ENCODE assay signal across 31 mouse cellular contexts in genomic region chr1:26649704-26650388, GRCm38 (mm10). TPM values are rescaled to one million over a fixed set of nuclear protein-coding genes. Genes with fewer than 3 reads are reported as not detected.
DNase-seq lines count a peak whose midpoint lies in the region; ATAC-seq and TF ChIP-seq lines count a peak whose summit lies in the region.
"Had no signal": no experiment of that assay in that cellular context is flagged by ENCODE, and none has a peak within 500 bp of the region (broad histone marks: within the 10 kb centered on the region; RNA-seq: fewer than 3 reads in every experiment).

No protein-coding gene starts in this region.

- no peak for ATAC-seq in hindbrain, postnatal 0 days
- 0 out of 2 replicates have a peak, but pooled peaks have one; percentile 45 for ATAC-seq in hindbrain, embryonic 16.5 days
- peak; percentile 71 for ATAC-seq in midbrain, embryonic 15.5 days (replicated peaks)
- ATAC-seq: CD4-positive, CD25-positive, alpha-beta regulatory T cell, adult 4 months; forebrain, embryonic 15.5 days; intestine, postnatal 0 days had no signal

- H3K36me3 ChIP-seq in hindbrain, embryonic 10.5 days = no peaks in the 10 kb centered on the region
- H3K36me3 ChIP-seq in hindbrain, postnatal 0 days (ENCODE audit: insufficient read depth, low read length) = no peaks in the 10 kb centered on the region
- no peaks in the 10 kb centered on the region for H3K36me3 ChIP-seq in hindbrain, embryonic 16.5 days (ENCODE audit: control insufficient read depth, insufficient read depth, low read length)
- no peaks in the 10 kb centered on the region for H3K36me3 ChIP-seq in midbrain, embryonic 15.5 days (replicated peaks)
- H3K36me3 ChIP-seq: forebrain, embryonic 15.5 days; heart, embryonic 12.5 days; liver, embryonic 13.5 days; neural tube, embryonic 12.5 days had no signal

- DNase-seq in embryo, embryonic 10.5 days (ENCODE audit: low spot score) = peak; percentile 10
- no peak for DNase-seq in embryo, embryonic 10 days (ENCODE audit: low spot score)
- peak; percentile 8 for DNase-seq in hindbrain, embryonic 10.5 days (ENCODE audit: low spot score)
- DNase-seq in hindbrain, postnatal 0 days (ENCODE audit: low spot score) = no peak
- DNase-seq in ovary, postnatal 10 days (ENCODE audit: low spot score) = no peak
- DNase-seq in left cerebral cortex, adult 9 months (ENCODE audit: low spot score in 2 of 2) = no peak
- DNase-seq: adrenal gland, postnatal 14 days; gastrocnemius, postnatal 14 days; heart, adult 11 months; heart, postnatal 14 days; kidney, postnatal 25 days; liver, embryonic 13.5 days; lung, adult 2 months; lung, postnatal 14 days; right cerebral cortex, adult 18-20 months; right cerebral cortex, postnatal 4 days; thymus, adult 18-20 months had no signal

- no peak overlapping the region for H3K4me2 ChIP-seq in hindbrain, postnatal 0 days (ENCODE audit: low read depth, low read length)
- H3K4me2 ChIP-seq in hindbrain, embryonic 16.5 days (ENCODE audit: low read length) = no peak overlapping the region
- H3K4me2 ChIP-seq in midbrain, embryonic 15.5 days = no peak overlapping the region
- H3K4me2 ChIP-seq: forebrain, embryonic 15.5 days; heart, embryonic 12.5 days; liver, embryonic 13.5 days; neural tube, embryonic 12.5 days had no signal

- H3K27ac ChIP-seq in hindbrain, embryonic 10.5 days = no peak overlapping the region
- H3K27ac ChIP-seq in hindbrain, postnatal 0 days = no peak overlapping the region
- H3K27ac ChIP-seq in hindbrain, embryonic 16.5 days (ENCODE audit: low read depth, low read length) = no peak overlapping the region
- no peak overlapping the region for H3K27ac ChIP-seq in midbrain, embryonic 15.5 days
- H3K27ac ChIP-seq: forebrain, embryonic 15.5 days; liver, embryonic 13.5 days; neural tube, embryonic 12.5 days had no signal

- no peaks in the 10 kb centered on the region for H3K9me3 ChIP-seq in hindbrain, embryonic 10.5 days
- no peaks in the 10 kb centered on the region for H3K9me3 ChIP-seq in hindbrain, postnatal 0 days (ENCODE audit: low read length)
- H3K9me3 ChIP-seq in hindbrain, embryonic 16.5 days (ENCODE audit: control insufficient read depth, low read length) = no peaks in the 10 kb centered on the region
- no peaks in the 10 kb centered on the region for H3K9me3 ChIP-seq in midbrain, embryonic 15.5 days
- H3K9me3 ChIP-seq: forebrain, embryonic 15.5 days; heart, embryonic 12.5 days; neural tube, embryonic 12.5 days had no signal

- TF ChIP-seq CTCF in hindbrain, postnatal 0 days (IDR thresholded peaks at IDR 0.05; ENCODE audit: low read depth) = no peak

- H3K4me3 ChIP-seq in hindbrain, embryonic 10.5 days = no peak overlapping the region
- no peak overlapping the region for H3K4me3 ChIP-seq in hindbrain, postnatal 0 days (ENCODE audit: low read length)
- H3K4me3 ChIP-seq in hindbrain, embryonic 16.5 days (ENCODE audit: low read length) = no peak overlapping the region
- H3K4me3 ChIP-seq in midbrain, embryonic 15.5 days = no peak overlapping the region
- H3K4me3 ChIP-seq: forebrain, embryonic 15.5 days; heart, embryonic 12.5 days; liver, embryonic 13.5 days; neural tube, embryonic 12.5 days had no signal

- WGBS in hindbrain, embryonic 10.5 days = 55% methylated on average over 1 of the region's 1 CpGs
- 46% methylated on average over 1 of the region's 1 CpGs for WGBS in hindbrain, postnatal 0 days
- WGBS in hindbrain, embryonic 16.5 days = 43% methylated on average over 1 of the region's 1 CpGs
- 30% methylated on average over 1 of the region's 1 CpGs for WGBS in midbrain, embryonic 15.5 days

- H3K27me3 ChIP-seq in hindbrain, embryonic 10.5 days (ENCODE audit: insufficient read depth, poor library complexity, severe bottlenecking) = no peaks in the 10 kb centered on the region
- no peaks in the 10 kb centered on the region for H3K27me3 ChIP-seq in hindbrain, postnatal 0 days (ENCODE audit: insufficient read depth, low read length)
- no peaks in the 10 kb centered on the region for H3K27me3 ChIP-seq in hindbrain, embryonic 16.5 days (replicated peaks; ENCODE audit: control insufficient read depth, insufficient read depth, low read length)
- H3K27me3 ChIP-seq in midbrain, embryonic 15.5 days (replicated peaks) = no peaks in the 10 kb centered on the region
- H3K27me3 ChIP-seq: forebrain, embryonic 15.5 days; heart, embryonic 12.5 days; liver, embryonic 13.5 days; neural tube, embryonic 12.5 days had no signal

- H3K4me1 ChIP-seq in hindbrain, embryonic 10.5 days (replicated peaks) = no peaks in the 10 kb centered on the region
- no peaks in the 10 kb centered on the region for H3K4me1 ChIP-seq in hindbrain, postnatal 0 days (ENCODE audit: insufficient read depth, low read length)
- H3K4me1 ChIP-seq in hindbrain, embryonic 16.5 days (ENCODE audit: control insufficient read depth, insufficient read depth, low read depth, low read length) = no peaks in the 10 kb centered on the region
- H3K4me1 ChIP-seq in midbrain, embryonic 15.5 days = peaks cover 8% of the 10 kb centered on the region; the same call in 1 of the 2 replicates
- H3K4me1 ChIP-seq: forebrain, embryonic 15.5 days; heart, embryonic 12.5 days; liver, embryonic 13.5 days; neural tube, embryonic 12.5 days had no signal

- H3K9ac ChIP-seq in hindbrain, postnatal 0 days (replicated peaks; ENCODE audit: low read length) = no peak overlapping the region
- no peak overlapping the region for H3K9ac ChIP-seq in hindbrain, embryonic 16.5 days (ENCODE audit: low read depth, low read length)
- no peak overlapping the region for H3K9ac ChIP-seq in midbrain, embryonic 15.5 days
- H3K9ac ChIP-seq: forebrain, embryonic 15.5 days; heart, embryonic 12.5 days; liver, embryonic 13.5 days; neural tube, embryonic 12.5 days had no signal

RNA-seq across cellular contexts. Expression of gene 4931408C20Rik, which starts 37.4 kb away (rescaled TPM):
- polyA plus RNA-seq in hindbrain, embryonic 10.5 days (2016; fragmentation: Nextera tagmentation; extraction: Ambion mirVana) = not detected in 2 replicates
- not detected in 2 replicates for total RNA-seq in hindbrain, postnatal 0 days (2014; rRNA removed)
- not detected in 2 replicates for polyA plus RNA-seq in hindbrain, postnatal 0 days (2015; fragmentation: Nextera tagmentation; extraction: Ambion mirVana)
- polyA plus RNA-seq in hindbrain, embryonic 16.5 days (2015; fragmentation: Nextera tagmentation; extraction: Ambion mirVana) = not detected in 2 replicates
- polyA plus RNA-seq in midbrain, embryonic 15.5 days (2015; fragmentation: Nextera tagmentation; extraction: Ambion mirVana) = not detected in 2 replicates
- total RNA-seq: adrenal gland, postnatal 14 days; gastrocnemius, postnatal 14 days; heart, postnatal 14 days; layer of hippocampus, adult 8-10 months; left cerebral cortex, adult 18-20 months; left cerebral cortex, postnatal 36 days had no signal
- polyA plus RNA-seq: CD4-positive, CD25-positive, alpha-beta regulatory T cell, adult 4 months; embryonic facial prominence, embryonic 11.5 days; forebrain, embryonic 15.5 days; heart, embryonic 12.5 days; intestine, postnatal 0 days; kidney, embryonic 14.5 days; limb, embryonic 14.5 days; liver, embryonic 13.5 days; lung, adult 2 months; neural tube, embryonic 12.5 days; stomach, embryonic 14.5 days had no signal

Comparison
In these comparisons a context has a peak if more than half of its experiments do, and no peak if none do; other contexts are left out.
1. DNase-seq: peak in embryo, embryonic 10.5 days (single experiment) and hindbrain, embryonic 10.5 days (single experiment); none in embryo, embryonic 10 days (single experiment), hindbrain, postnatal 0 days (single experiment), ovary, postnatal 10 days (single experiment) and left cerebral cortex, adult 9 months (0 of 2).